Mouse (Mus musculus) liver, embryonic 15.5 days (tissue): ENCODE data around the gene Lama2. TPM values are rescaled to one million over a fixed set of nuclear protein-coding genes. Genes with fewer than 3 reads are reported as not detected.

ENCODE experiments used
- ATAC-seq: fragments of 200-750 bp; cut with Nextera tagmentation; 2 replicates; pipeline ENCODE4 v1.8.0; 2017; ENCODE audit warnings: moderate number of reproducible peaks, mild to moderate bottlenecking, moderate library complexity; ENCODE audit not compliant: insufficient read depth
- H3K27ac ChIP-seq: fragments of 300-500 bp; sonication (generic); replicated peaks from 2 replicates; pipeline ENCODE4 v1.5.1; 2015; ENCODE audit warnings: mild to moderate bottlenecking, inconsistent platforms
- H3K27me3 ChIP-seq: fragments of 300-500 bp; sonication (generic); 2 replicates; pipeline ENCODE4 v1.6.1; 2015; ENCODE audit warnings: mild to moderate bottlenecking, inconsistent platforms
- H3K36me3 ChIP-seq: fragments of 300-500 bp; sonication (generic); replicated peaks from 2 replicates; pipeline ENCODE4 v1.6.1; 2015; ENCODE audit warnings: moderate library complexity, mild to moderate bottlenecking, inconsistent platforms
- H3K4me1 ChIP-seq: fragments of 300-500 bp; sonication (generic); replicated peaks from 2 replicates; pipeline ENCODE4 v1.6.1; 2015; ENCODE audit warnings: inconsistent platforms
- H3K4me2 ChIP-seq: fragments of 300-500 bp; sonication (generic); 2 replicates; pipeline ENCODE4 v1.6.1; 2015; ENCODE audit warnings: moderate library complexity, mild to moderate bottlenecking, inconsistent platforms
- H3K4me3 ChIP-seq: fragments of 300-500 bp; sonication (generic); replicated peaks from 2 replicates; pipeline ENCODE4 v1.5.1; 2015; ENCODE audit warnings: mild to moderate bottlenecking, inconsistent platforms
- H3K9ac ChIP-seq: fragments of 300-500 bp; sonication (generic); 2 replicates; pipeline ENCODE4 v1.6.1; 2015; ENCODE audit warnings: moderate library complexity, mild to moderate bottlenecking, inconsistent platforms
- H3K9me3 ChIP-seq: fragments of 300-500 bp; sonication (generic); replicated peaks from 2 replicates; pipeline ENCODE4 v1.6.1; 2016; ENCODE audit warnings: inconsistent platforms
- WGBS: fragments of 180-500 bp; shearing (Covaris S2); methylation state at CpG from one replicate; pipeline ENCODE4 v1.1.7; 2015; ENCODE audit warnings: mixed read lengths; ENCODE audit not compliant: insufficient replicate concordance; 5-methylcytosine and 5-hydroxymethylcytosine counted together
- polyA plus RNA-seq: library from polyadenylated mRNA; unstranded; fragments of >200 nt; fragmentation: Nextera tagmentation; extraction: Ambion mirVana; gene quantifications from 2 replicates; pipeline ENCODE4 v1.2.1, GENCODE M21; 2015

The Lama2 gene
- polyA plus RNA-seq, 1 experiment from 2014 or later = 0.51 TPM

DNA sequence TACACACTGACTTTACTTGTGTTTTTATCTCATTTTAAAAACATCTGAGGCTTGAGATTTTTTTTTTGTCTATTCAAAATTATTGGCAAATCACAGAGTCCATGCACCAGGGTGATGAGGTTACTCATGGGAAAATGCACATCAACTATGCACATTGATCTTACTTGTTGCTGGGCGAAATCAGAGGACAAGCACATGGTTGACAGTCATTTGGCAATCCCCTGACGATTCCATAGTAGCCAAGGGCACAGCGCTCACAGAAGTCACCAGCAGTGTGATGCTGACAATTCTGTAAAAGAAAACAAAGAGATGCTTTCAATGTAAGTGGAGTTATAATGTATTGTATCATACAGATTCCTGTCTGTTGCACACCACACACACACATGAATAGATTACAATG lies 454.8 kb downstream of the Lama2 start:
- no peaks in the 10 kb centered on the region for H3K36me3 ChIP-seq
- no peak overlapping the region for H3K4me3 ChIP-seq
- H3K4me1 ChIP-seq = no peaks in the 10 kb centered on the region
- H3K27ac ChIP-seq = no peak overlapping the region
- no peak overlapping the region for H3K4me2 ChIP-seq
- no peaks in the 10 kb centered on the region for H3K9me3 ChIP-seq
- no peak overlapping the region for H3K9ac ChIP-seq
- no peak for ATAC-seq
- H3K27me3 ChIP-seq = no peaks in the 10 kb centered on the region
- WGBS = 65% methylated on average over 3 of the region's 3 CpGs

DNA sequence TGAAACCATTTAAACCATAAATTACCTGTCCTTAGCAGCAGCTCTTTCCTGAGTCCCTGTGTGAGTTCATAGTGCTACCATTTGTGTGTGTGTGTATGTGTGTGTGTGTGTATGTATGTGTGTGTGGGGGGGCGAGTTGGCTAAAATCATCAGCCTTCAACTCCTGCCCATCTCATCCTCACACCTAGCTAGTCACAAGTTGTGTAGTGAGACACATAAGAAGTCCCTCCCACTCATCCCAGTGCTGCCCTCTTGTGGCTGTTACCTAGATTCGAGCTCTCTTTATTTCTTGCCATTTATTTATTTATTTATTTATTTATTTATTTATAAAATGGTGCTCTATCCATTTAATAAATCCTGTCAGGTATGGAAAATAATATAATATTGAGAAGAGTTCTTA lies 457.2 kb downstream of the Lama2 start:
- ATAC-seq = no peak
- Histone ChIP-seq H3K4me3 (no peak overlapping the region), H3K9me3 (no peaks in the 10 kb centered on the region), H3K4me1 (no peaks in the 10 kb centered on the region), H3K36me3 (no peaks in the 10 kb centered on the region), H3K27me3 (no peaks in the 10 kb centered on the region), H3K4me2 (no peak overlapping the region), H3K9ac (no peak overlapping the region), H3K27ac (no peak overlapping the region)
- WGBS = 48% methylated on average over 2 of the region's 2 CpGs

DNA sequence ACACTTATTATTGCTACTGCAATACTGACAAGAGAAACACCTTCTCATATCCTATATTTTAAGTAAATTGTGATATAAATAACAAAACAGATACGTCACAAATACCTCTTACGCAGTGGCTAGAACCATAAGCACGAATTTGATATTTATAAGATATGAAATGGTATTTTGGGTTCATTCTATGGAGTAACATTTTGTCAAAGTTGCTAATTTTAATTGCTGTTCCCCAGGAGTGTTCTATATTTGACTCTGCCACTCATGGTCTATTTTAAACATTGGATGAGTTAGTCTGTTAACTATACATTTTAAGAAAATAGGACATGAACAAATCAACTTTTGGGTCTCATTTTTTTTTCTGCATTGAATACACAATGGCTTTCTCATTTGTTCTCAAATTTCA lies 469.3 kb downstream of the Lama2 start:
- no peaks in the 10 kb centered on the region for H3K27me3 ChIP-seq
- no peaks in the 10 kb centered on the region for H3K36me3 ChIP-seq
- no peaks in the 10 kb centered on the region for H3K9me3 ChIP-seq
- no peak overlapping the region for H3K4me3 ChIP-seq
- no peak overlapping the region for H3K27ac ChIP-seq
- no peak overlapping the region for H3K4me2 ChIP-seq
- H3K4me1 ChIP-seq = no peaks in the 10 kb centered on the region
- H3K9ac ChIP-seq = no peak overlapping the region
- ATAC-seq = no peak
- WGBS = 70% methylated on average over 3 of the region's 3 CpGs

DNA sequence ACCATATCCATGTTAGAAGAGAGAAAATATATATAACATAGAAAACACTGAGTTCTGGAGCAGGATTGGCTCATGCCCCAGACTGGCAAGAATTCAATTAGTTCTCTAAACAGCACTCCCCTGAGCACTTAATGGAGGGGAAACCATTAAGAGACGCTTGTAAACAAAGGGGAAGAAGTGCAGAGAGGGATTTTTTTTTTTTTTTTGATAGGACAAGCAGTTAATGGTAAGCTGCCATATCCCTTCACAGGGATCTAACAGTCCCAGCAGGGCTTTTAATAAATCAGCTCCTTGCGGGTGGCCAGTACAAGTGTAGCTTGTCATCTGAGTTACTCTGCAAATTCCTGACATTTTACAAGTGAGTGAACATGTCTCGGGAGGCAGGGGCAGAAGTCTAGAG lies 479.1 kb downstream of the Lama2 start:
- Histone ChIP-seq H3K27ac (no peak overlapping the region), H3K36me3 (no peaks in the 10 kb centered on the region), H3K4me2 (no peak overlapping the region), H3K9ac (no peak overlapping the region), H3K4me1 (no peaks in the 10 kb centered on the region), H3K27me3 (no peaks in the 10 kb centered on the region), H3K9me3 (no peaks in the 10 kb centered on the region), H3K4me3 (no peak overlapping the region)
- WGBS = 35% methylated on average over 3 of the region's 3 CpGs
- no peak for ATAC-seq

DNA sequence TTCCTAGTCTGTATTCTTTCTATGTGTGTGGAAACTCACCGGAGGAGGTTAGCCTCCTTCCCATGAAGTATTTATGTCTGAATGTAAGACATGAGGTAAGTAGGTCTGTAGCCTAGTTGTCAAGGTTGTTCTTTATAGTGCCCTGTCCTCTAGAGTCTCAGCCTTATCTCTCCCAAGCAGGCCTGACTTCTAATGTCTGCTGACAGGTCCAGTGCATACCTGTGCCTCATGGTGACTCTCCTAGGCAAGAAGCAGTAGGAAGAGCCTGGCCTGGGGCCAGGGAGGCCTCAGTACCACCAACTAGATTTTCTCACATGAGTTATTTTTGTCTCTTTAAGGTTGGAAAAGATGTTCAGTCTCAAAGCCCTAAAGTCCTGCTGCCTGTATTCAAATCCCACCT lies 483.8 kb downstream of the Lama2 start:
- Histone ChIP-seq H3K4me3 (no peak overlapping the region), H3K27ac (no peak overlapping the region), H3K27me3 (no peaks in the 10 kb centered on the region), H3K36me3 (no peaks in the 10 kb centered on the region), H3K9me3 (no peaks in the 10 kb centered on the region), H3K9ac (no peak overlapping the region), H3K4me1 (no peaks in the 10 kb centered on the region), H3K4me2 (no peak overlapping the region)
- no peak for ATAC-seq
- WGBS = 68% methylated on average over 1 of the region's 1 CpGs

DNA sequence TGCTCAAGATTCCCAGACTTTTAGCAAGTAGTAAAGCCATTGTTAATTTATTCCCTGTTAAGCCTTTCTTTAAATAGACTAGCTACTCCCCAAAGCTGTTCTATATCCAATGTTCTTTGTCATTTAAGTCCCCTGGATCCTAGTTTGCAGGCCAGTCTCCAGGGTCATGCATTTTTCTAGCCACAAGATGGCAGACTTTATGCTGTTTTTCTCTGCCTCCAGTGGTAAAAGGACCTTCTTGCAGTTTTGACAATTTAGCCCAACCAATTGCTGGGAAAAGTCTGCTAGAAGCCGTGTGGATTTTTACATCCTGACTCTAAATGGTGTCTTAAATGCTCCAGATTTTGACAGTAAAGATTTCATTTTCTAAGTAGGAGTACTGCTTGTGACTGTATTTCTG lies 486.4 kb downstream of the Lama2 start:
- no peaks in the 10 kb centered on the region for H3K36me3 ChIP-seq
- no peak overlapping the region for H3K4me3 ChIP-seq
- H3K27me3 ChIP-seq = no peaks in the 10 kb centered on the region
- H3K27ac ChIP-seq = no peak overlapping the region
- no peaks in the 10 kb centered on the region for H3K4me1 ChIP-seq
- H3K9ac ChIP-seq = no peak overlapping the region
- 18% methylated on average over 1 of the region's 1 CpGs for WGBS
- ATAC-seq = no peak
- H3K9me3 ChIP-seq = no peaks in the 10 kb centered on the region
- no peak overlapping the region for H3K4me2 ChIP-seq

DNA sequence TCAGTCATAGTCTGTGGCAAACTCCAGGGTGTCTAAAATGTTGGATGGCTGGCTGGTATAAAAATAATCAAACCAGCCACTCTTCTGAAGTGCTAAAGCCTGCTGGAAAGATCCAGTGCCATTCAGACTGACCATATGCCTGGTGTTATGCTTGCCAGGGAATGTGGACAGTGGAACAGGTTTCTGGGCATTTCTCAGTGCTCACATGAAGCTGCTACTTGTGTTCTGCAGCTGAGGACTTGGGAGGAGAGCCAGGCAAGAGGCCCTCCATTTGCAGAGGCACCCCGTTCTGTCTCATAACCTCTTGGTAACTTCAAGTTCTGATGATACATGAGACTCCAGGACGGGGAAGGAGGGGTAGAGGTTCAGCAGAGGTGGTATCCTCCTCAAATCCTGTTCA lies 492.1 kb downstream of the Lama2 start:
- Histone ChIP-seq H3K4me1 (no peaks in the 10 kb centered on the region), H3K27me3 (no peaks in the 10 kb centered on the region), H3K4me2 (no peak overlapping the region), H3K9me3 (no peaks in the 10 kb centered on the region), H3K27ac (no peak overlapping the region), H3K9ac (no peak overlapping the region), H3K4me3 (no peak overlapping the region), H3K36me3 (no peaks in the 10 kb centered on the region)
- ATAC-seq = no peak
- 30% methylated on average over 2 of the region's 2 CpGs for WGBS

DNA sequence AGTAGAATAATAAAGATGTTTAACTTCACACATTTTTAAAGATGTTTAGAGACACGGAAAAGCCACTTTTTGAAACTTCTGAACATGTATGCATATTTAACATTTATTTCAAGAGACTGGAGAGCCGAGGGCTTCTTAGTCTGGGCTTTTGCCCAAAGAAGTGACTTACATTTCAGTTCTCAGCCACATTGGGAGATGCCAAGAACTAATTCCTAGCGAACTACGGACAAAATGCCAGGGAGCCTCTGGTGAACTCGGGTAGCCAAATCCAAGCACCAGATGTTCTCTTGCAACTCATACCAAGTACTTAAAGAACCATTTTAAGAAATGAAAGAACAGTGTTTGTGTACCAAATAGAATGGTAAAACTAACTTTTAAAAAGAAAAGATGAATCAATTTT lies 495.8 kb downstream of the Lama2 start:
- WGBS = 57% methylated on average over 5 of the region's 5 CpGs
- no peak overlapping the region for H3K4me2 ChIP-seq

DNA sequence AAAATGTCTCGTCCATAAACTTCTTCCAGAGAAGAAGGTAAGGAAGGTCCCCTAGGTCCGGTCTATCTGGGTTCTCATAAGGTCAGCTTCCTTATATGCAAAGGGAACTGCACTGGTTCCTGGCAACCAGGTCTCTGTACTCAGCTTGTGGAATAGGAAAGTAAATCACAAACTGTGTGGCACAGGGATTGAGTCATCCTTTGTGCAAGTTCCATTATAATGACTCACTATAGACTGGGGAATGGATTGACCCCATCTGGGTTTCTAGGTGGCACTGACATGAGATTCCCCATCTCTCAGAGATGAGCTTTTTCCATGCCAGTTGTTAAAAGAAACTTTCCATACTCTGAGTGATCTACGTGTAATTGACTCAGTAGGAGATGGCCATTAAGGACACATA lies 501.7 kb downstream of the Lama2 start:
- H3K9me3 ChIP-seq = no peaks in the 10 kb centered on the region
- no peaks in the 10 kb centered on the region for H3K36me3 ChIP-seq
- no peak overlapping the region for H3K4me3 ChIP-seq
- H3K4me1 ChIP-seq = no peaks in the 10 kb centered on the region; the same call in 1 of the 2 replicates
- ATAC-seq = no peak
- no peaks in the 10 kb centered on the region for H3K27me3 ChIP-seq
- 49% methylated on average over 3 of the region's 3 CpGs for WGBS
- H3K27ac ChIP-seq = no peak overlapping the region
- no peak overlapping the region for H3K9ac ChIP-seq
- no peak overlapping the region for H3K4me2 ChIP-seq

More for the DNA sequence above, 495.8 kb downstream of the Lama2 start:
- Histone ChIP-seq H3K4me1 (no peaks in the 10 kb centered on the region), H3K27ac (no peak overlapping the region), H3K9ac (no peak overlapping the region), H3K9me3 (no peaks in the 10 kb centered on the region), H3K36me3 (no peaks in the 10 kb centered on the region), H3K27me3 (no peaks in the 10 kb centered on the region), H3K4me3 (no peak overlapping the region)
- no peak for ATAC-seq

DNA sequence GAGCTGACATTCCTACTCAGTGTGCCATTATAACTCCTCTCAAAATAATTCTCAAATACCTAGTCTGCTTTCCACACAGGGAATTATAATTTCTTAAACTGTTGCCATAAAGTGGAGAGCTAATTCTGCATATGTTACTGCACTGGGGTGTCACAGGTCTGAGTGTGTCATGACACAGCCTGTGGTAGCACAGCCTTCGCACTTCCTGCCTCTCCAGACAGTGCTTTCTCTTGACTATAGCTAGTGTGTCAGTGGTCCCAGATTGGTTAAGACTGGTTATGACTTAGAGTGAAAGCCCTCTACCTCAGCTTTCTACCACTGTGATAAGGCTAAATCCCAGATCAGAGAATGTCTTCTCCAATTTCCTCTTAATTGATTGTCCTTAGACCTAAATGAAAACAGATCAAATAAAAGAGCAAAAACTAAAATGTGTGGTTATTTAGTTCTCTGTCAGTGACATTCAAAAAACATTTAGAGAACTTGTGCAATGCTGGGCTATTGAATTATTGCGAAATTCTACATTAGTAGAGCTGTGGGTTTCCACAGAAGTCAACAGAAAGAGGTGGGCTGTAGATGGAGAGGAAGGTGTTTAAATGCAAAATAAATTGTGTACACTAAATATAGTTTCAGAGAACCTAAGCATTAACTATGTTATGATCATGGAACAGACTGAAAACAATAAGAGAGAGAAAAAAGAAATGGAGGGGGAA lies 502.5 kb downstream of the Lama2 start:
- no peak overlapping the region for H3K9ac ChIP-seq
- no peak overlapping the region for H3K4me3 ChIP-seq
- no peaks in the 10 kb centered on the region for H3K27me3 ChIP-seq
- no peaks in the 10 kb centered on the region; the same call in 1 of the 2 replicates for H3K4me1 ChIP-seq
- H3K4me2 ChIP-seq = no peak overlapping the region
- WGBS = 34% methylated on average over 2 of the region's 2 CpGs
- H3K36me3 ChIP-seq = no peaks in the 10 kb centered on the region
- no peak overlapping the region for H3K27ac ChIP-seq
- ATAC-seq = no peak
- H3K9me3 ChIP-seq = no peaks in the 10 kb centered on the region

DNA sequence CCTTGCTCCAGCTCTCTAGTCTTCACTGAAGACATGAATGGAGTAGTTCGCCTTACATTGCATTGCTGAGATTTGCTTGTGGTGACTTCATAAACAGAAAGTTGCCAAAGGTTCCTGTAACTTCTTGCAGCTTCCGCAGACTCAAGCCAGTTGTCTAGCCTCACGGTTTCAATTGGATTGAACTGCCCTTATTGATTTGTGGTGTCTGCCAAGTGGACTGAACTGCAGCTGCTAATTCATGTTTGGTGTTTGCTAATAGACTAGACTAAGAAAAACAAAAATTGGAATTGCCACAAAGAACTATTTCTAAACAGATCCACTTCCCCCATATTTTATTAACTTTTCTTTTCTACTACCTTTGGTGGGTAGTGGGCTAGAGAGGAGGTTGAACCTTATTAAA lies 505.4 kb downstream of the Lama2 start:
- Histone ChIP-seq H3K9ac (no peak overlapping the region), H3K4me1 (no peaks in the 10 kb centered on the region; the same call in 1 of the 2 replicates), H3K36me3 (no peaks in the 10 kb centered on the region), H3K27me3 (no peaks in the 10 kb centered on the region), H3K27ac (no peak overlapping the region), H3K4me3 (no peak overlapping the region), H3K4me2 (no peak overlapping the region), H3K9me3 (no peaks in the 10 kb centered on the region)
- ATAC-seq = no peak
- WGBS = 66% methylated on average over 3 of the region's 3 CpGs

DNA sequence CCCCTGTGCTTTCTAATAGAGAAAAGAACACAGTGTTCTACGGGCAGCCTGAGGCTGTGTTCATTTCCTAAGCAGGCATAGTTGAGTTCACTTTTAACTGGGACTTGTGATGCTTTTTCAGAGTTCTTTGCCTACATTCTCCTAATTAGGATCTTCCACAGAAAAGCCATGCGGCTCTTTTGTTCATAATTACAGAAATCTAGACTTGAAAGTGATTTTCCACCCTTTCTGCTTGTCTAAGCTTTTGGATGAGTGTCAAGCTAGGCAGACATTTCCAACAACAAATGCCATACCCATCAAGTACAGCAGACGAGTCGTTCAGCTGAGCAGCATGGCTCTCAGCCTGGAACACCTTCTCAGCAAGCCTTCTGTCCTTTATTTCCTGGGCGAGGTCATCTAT lies 515.7 kb downstream of the Lama2 start:
- no peak for ATAC-seq
- 58% methylated on average over 5 of the region's 5 CpGs for WGBS
- Histone ChIP-seq H3K27me3 (no peaks in the 10 kb centered on the region), H3K4me2 (no peak overlapping the region), H3K36me3 (no peaks in the 10 kb centered on the region), H3K9me3 (no peaks in the 10 kb centered on the region), H3K9ac (no peak overlapping the region), H3K27ac (no peak overlapping the region), H3K4me1 (no peaks in the 10 kb centered on the region), H3K4me3 (no peak overlapping the region)
